In the genomic region with DNA sequence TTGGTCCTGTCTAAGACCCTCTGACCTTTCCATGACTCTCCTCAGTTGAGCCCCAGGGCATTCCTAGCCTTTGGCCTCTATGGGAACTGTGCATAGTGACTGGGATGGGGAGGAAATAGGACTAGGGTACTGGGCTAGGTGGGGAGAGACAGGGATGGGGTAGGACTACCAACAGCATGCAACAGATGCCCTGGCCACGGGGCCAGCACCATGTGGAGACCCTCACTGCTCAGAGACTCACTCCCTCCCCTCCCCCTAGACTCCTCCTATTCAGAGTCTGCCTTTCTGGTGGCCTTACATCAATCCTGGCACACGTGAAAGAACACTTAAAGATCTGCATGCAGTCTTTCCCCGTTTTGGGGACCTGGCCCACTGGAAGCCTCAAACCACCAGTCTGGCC, we compare ENCODE assay signal across 14 mouse cellular contexts. TPM values are rescaled to one million over a fixed set of nuclear protein-coding genes. Genes with fewer than 3 reads are reported as not detected.
DNase-seq lines count a peak whose midpoint lies in the region; ATAC-seq and TF ChIP-seq lines count a peak whose summit lies in the region.
"Had no signal": no experiment of that assay in that cellular context is flagged by ENCODE, and none has a peak within 500 bp of the region (broad histone marks: within the 10 kb centered on the region; RNA-seq: fewer than 3 reads in every experiment).

No protein-coding gene starts in this region.

- H3K36me3 ChIP-seq in forebrain, embryonic 11.5 days (ENCODE audit: control insufficient read depth, insufficient read depth, low read length) = no peaks in the 10 kb centered on the region
- H3K36me3 ChIP-seq in forebrain, postnatal 0 days (ENCODE audit: insufficient read depth) = peaks cover 71% of the 10 kb centered on the region
- no peaks in the 10 kb centered on the region for H3K36me3 ChIP-seq in kidney, embryonic 16.5 days (ENCODE audit: insufficient read depth, low read length)
- peaks cover 10% of the 10 kb centered on the region for H3K36me3 ChIP-seq in embryonic facial prominence, embryonic 10.5 days (replicated peaks)
- no peaks in the 10 kb centered on the region for H3K36me3 ChIP-seq in limb, embryonic 10.5 days
- H3K36me3 ChIP-seq: liver, embryonic 15.5 days had no signal

- H3K4me2 ChIP-seq in forebrain, embryonic 11.5 days (ENCODE audit: low read depth, low read length, severe bottlenecking) = no peak overlapping the region
- H3K4me2 ChIP-seq in forebrain, postnatal 0 days (ENCODE audit: low read depth) = no peak overlapping the region
- no peak overlapping the region; the same call in 1 of the 2 replicates for H3K4me2 ChIP-seq in kidney, embryonic 16.5 days (replicated peaks; ENCODE audit: low read depth, low read length)

- 0 out of 2 replicates have a peak overlapping the region, but pooled peaks have one; percentile 25 for H3K4me3 ChIP-seq in forebrain, embryonic 11.5 days (ENCODE audit: low read depth, low read length)
- H3K4me3 ChIP-seq in forebrain, postnatal 0 days (ENCODE audit: low read depth, low read length) = no peak overlapping the region
- H3K4me3 ChIP-seq in kidney, embryonic 16.5 days (ENCODE audit: low read length) = peak overlapping the region; percentile 49
- peak overlapping the region; percentile 54; the same call in 1 of the 2 replicates for H3K4me3 ChIP-seq in embryonic facial prominence, embryonic 10.5 days
- peak overlapping the region; percentile 50; the same call in 1 of the 2 replicates for H3K4me3 ChIP-seq in limb, embryonic 10.5 days
- H3K4me3 ChIP-seq: liver, embryonic 15.5 days had no signal

- H3K4me1 ChIP-seq in forebrain, embryonic 11.5 days (replicated peaks; ENCODE audit: control insufficient read depth, insufficient read depth, low read length) = peaks cover 6% of the 10 kb centered on the region
- no peaks in the 10 kb centered on the region for H3K4me1 ChIP-seq in forebrain, postnatal 0 days (ENCODE audit: insufficient read depth)
- H3K4me1 ChIP-seq in kidney, embryonic 16.5 days (ENCODE audit: insufficient read depth, low read length) = peaks cover 10% of the 10 kb centered on the region; the same call in 1 of the 2 replicates
- peaks cover 30% of the 10 kb centered on the region for H3K4me1 ChIP-seq in embryonic facial prominence, embryonic 10.5 days
- H3K4me1 ChIP-seq in limb, embryonic 10.5 days = peaks cover 17% of the 10 kb centered on the region
- H3K4me1 ChIP-seq: liver, embryonic 15.5 days had no signal

- no peak overlapping the region for H3K27ac ChIP-seq in forebrain, embryonic 11.5 days (ENCODE audit: low read depth, low read length)
- no peak overlapping the region for H3K27ac ChIP-seq in forebrain, postnatal 0 days (ENCODE audit: low read depth, low read length)
- H3K27ac ChIP-seq in kidney, embryonic 16.5 days (ENCODE audit: low read length) = no peak overlapping the region
- H3K27ac ChIP-seq in embryonic facial prominence, embryonic 10.5 days (replicated peaks) = no peak overlapping the region
- H3K27ac ChIP-seq in limb, embryonic 10.5 days = no peak overlapping the region
- H3K27ac ChIP-seq: liver, embryonic 15.5 days had no signal

- no peaks in the 10 kb centered on the region for H3K9me3 ChIP-seq in forebrain, embryonic 11.5 days (ENCODE audit: control insufficient read depth, low read length)
- no peaks in the 10 kb centered on the region for H3K9me3 ChIP-seq in forebrain, postnatal 0 days (ENCODE audit: low read length)
- H3K9me3 ChIP-seq in kidney, embryonic 16.5 days (ENCODE audit: low read length) = no peaks in the 10 kb centered on the region
- H3K9me3 ChIP-seq in embryonic facial prominence, embryonic 10.5 days = no peaks in the 10 kb centered on the region
- no peaks in the 10 kb centered on the region for H3K9me3 ChIP-seq in limb, embryonic 10.5 days (replicated peaks)
- H3K9me3 ChIP-seq: liver, embryonic 15.5 days had no signal

- no peak for ATAC-seq in forebrain, embryonic 11.5 days (replicated peaks; ENCODE audit: low FRiP score)
- ATAC-seq in forebrain, postnatal 0 days = no peak
- peak; percentile 41; the same call in 1 of the 2 replicates for ATAC-seq in kidney, embryonic 16.5 days (ENCODE audit: low FRiP score, low TSS enrichment)
- no peak for ATAC-seq in erythroblast, adult 5-6 weeks (replicated peaks; ENCODE audit: low FRiP score, poor library complexity, severe bottlenecking)
- ATAC-seq: Patski had no signal

- TF ChIP-seq CTCF in forebrain, postnatal 0 days (IDR thresholded peaks at IDR 0.05; ENCODE audit: low read depth) = no peak

- peaks cover 36% of the 10 kb centered on the region for H3K27me3 ChIP-seq in forebrain, embryonic 11.5 days (ENCODE audit: control insufficient read depth, insufficient read depth, low read length)
- H3K27me3 ChIP-seq in forebrain, postnatal 0 days (ENCODE audit: insufficient read depth, low read length) = no peaks in the 10 kb centered on the region; the same call in 1 of the 2 replicates
- H3K27me3 ChIP-seq in kidney, embryonic 16.5 days (ENCODE audit: insufficient read depth, low read length) = peaks cover 44% of the 10 kb centered on the region
- peaks cover 63% of the 10 kb centered on the region for H3K27me3 ChIP-seq in embryonic facial prominence, embryonic 10.5 days (replicated peaks; ENCODE audit: low read depth, poor library complexity, severe bottlenecking)
- peaks cover 81% of the 10 kb centered on the region for H3K27me3 ChIP-seq in limb, embryonic 10.5 days (ENCODE audit: low read depth, poor library complexity, severe bottlenecking)

- no peak for DNase-seq in forebrain, embryonic 11.5 days (ENCODE audit: low spot score)
- DNase-seq in forebrain, postnatal 0 days = no peak
- no peak for DNase-seq in kidney, adult 11 months
- DNase-seq in embryonic facial prominence, embryonic 10.5 days (ENCODE audit: low spot score) = no peak
- no peak for DNase-seq in limb, embryonic 10.5 days (ENCODE audit: low spot score)
- DNase-seq in embryo, embryonic 11 days = no peak
- DNase-seq: B cell, adult 2 months had no signal

- H3K9ac ChIP-seq in forebrain, embryonic 11.5 days (ENCODE audit: low read length) = no peak overlapping the region
- H3K9ac ChIP-seq in forebrain, postnatal 0 days = no peak overlapping the region
- H3K9ac ChIP-seq in kidney, embryonic 16.5 days (replicated peaks; ENCODE audit: low read length) = no peak overlapping the region; the same call in 1 of the 2 replicates
- H3K9ac ChIP-seq: liver, embryonic 15.5 days had no signal

- WGBS in forebrain, embryonic 11.5 days = 26% methylated on average over 3 of the region's 3 CpGs
- WGBS in forebrain, postnatal 0 days = 48% methylated on average over 3 of the region's 3 CpGs
- WGBS in kidney, embryonic 16.5 days = 25% methylated on average over 3 of the region's 3 CpGs
- WGBS in embryonic facial prominence, embryonic 10.5 days = 25% methylated on average over 3 of the region's 3 CpGs
- WGBS in limb, embryonic 10.5 days = 24% methylated on average over 3 of the region's 3 CpGs

RNA-seq across cellular contexts. Expression of a gene that starts 12.7 kb away (rescaled TPM):
- polyA plus RNA-seq in forebrain, embryonic 11.5 days (2014; fragmentation: Nextera tagmentation; extraction: Ambion mirVana) = 8.2 and 13.5 TPM in 2 replicates
- 213 and 219 TPM in 2 replicates for total RNA-seq in forebrain, postnatal 0 days (2014; rRNA removed)
- 37.1 and 39.0 TPM in 2 replicates for polyA plus RNA-seq in forebrain, postnatal 0 days (2015; fragmentation: Nextera tagmentation; extraction: Ambion mirVana)
- polyA plus RNA-seq in kidney, embryonic 16.5 days (2015; fragmentation: Nextera tagmentation; extraction: Ambion mirVana) = 0.06 and 0.09 TPM in 2 replicates
- 0.66 and 0.94 TPM in 2 replicates for polyA plus RNA-seq in embryonic facial prominence, embryonic 10.5 days (2016; fragmentation: Nextera tagmentation; extraction: Ambion mirVana)
- polyA plus RNA-seq in limb, embryonic 10.5 days (2016; fragmentation: Nextera tagmentation; extraction: Ambion mirVana) = 0.24 and 0.54 TPM in 2 replicates
- total RNA-seq in erythroblast, adult 5-6 weeks (2015; ENCODE audit: low replicate concordance) = not detected in 2 replicates
- total RNA-seq in erythroblast, adult 5-6 weeks (2017; ENCODE audit: low replicate concordance) = not detected in 2 replicates
- total RNA-seq: hematopoietic stem cell, adult 5-6 weeks had no signal

RNA-seq across cellular contexts. Expression of a gene that starts 29.5 kb away (rescaled TPM):
- polyA plus RNA-seq in forebrain, embryonic 11.5 days (2014; fragmentation: Nextera tagmentation; extraction: Ambion mirVana) = 1.3 and 2.6 TPM in 2 replicates
- total RNA-seq in forebrain, postnatal 0 days (2014; rRNA removed) = 32.7 and 38.1 TPM in 2 replicates
- polyA plus RNA-seq in forebrain, postnatal 0 days (2015; fragmentation: Nextera tagmentation; extraction: Ambion mirVana) = 122 and 137 TPM in 2 replicates
- not detected in 2 replicates for polyA plus RNA-seq in kidney, embryonic 16.5 days (2015; fragmentation: Nextera tagmentation; extraction: Ambion mirVana)
- polyA plus RNA-seq in embryonic facial prominence, embryonic 10.5 days (2016; fragmentation: Nextera tagmentation; extraction: Ambion mirVana) = 0.79 and 1.3 TPM in 2 replicates
- not detected in 2 replicates for polyA plus RNA-seq in limb, embryonic 10.5 days (2016; fragmentation: Nextera tagmentation; extraction: Ambion mirVana)
- not detected in 2 replicates for total RNA-seq in erythroblast, adult 5-6 weeks (2015; ENCODE audit: low replicate concordance)
- not detected in 2 replicates for total RNA-seq in erythroblast, adult 5-6 weeks (2017; ENCODE audit: low replicate concordance)
- total RNA-seq: hematopoietic stem cell, adult 5-6 weeks had no signal
- polyA plus RNA-seq: liver, embryonic 15.5 days; Patski had no signal

RNA-seq across cellular contexts. Expression of a gene that starts 35.7 kb away (rescaled TPM):
- not detected in 2 replicates for polyA plus RNA-seq in forebrain, embryonic 11.5 days (2014; fragmentation: Nextera tagmentation; extraction: Ambion mirVana)
- total RNA-seq in forebrain, postnatal 0 days (2014; rRNA removed) = 0.76 and 0.85 TPM in 2 replicates
- 0.24 and 0.53 TPM in 2 replicates for polyA plus RNA-seq in forebrain, postnatal 0 days (2015; fragmentation: Nextera tagmentation; extraction: Ambion mirVana)
- 8.6 TPM in 2 replicates for polyA plus RNA-seq in kidney, embryonic 16.5 days (2015; fragmentation: Nextera tagmentation; extraction: Ambion mirVana)
- polyA plus RNA-seq in embryonic facial prominence, embryonic 10.5 days (2016; fragmentation: Nextera tagmentation; extraction: Ambion mirVana) = 0.05 and 0.15 TPM in 2 replicates
- 0.04 TPM in 1 of 2 replicates, not detected in the other for polyA plus RNA-seq in limb, embryonic 10.5 days (2016; fragmentation: Nextera tagmentation; extraction: Ambion mirVana)
- not detected in 2 replicates for total RNA-seq in erythroblast, adult 5-6 weeks (2015; ENCODE audit: low replicate concordance)
- total RNA-seq in erythroblast, adult 5-6 weeks (2017; ENCODE audit: low replicate concordance) = not detected in 2 replicates
- total RNA-seq: hematopoietic stem cell, adult 5-6 weeks had no signal
- polyA plus RNA-seq: Patski had no signal

RNA-seq across cellular contexts. Expression of a gene that starts 43.2 kb away (rescaled TPM):
- 124 and 126 TPM in 2 replicates for polyA plus RNA-seq in forebrain, embryonic 11.5 days (2014; fragmentation: Nextera tagmentation; extraction: Ambion mirVana)
- 48.5 and 56.3 TPM in 2 replicates for total RNA-seq in forebrain, postnatal 0 days (2014; rRNA removed)
- 42.0 and 50.8 TPM in 2 replicates for polyA plus RNA-seq in forebrain, postnatal 0 days (2015; fragmentation: Nextera tagmentation; extraction: Ambion mirVana)
- 71.3 and 77.5 TPM in 2 replicates for polyA plus RNA-seq in kidney, embryonic 16.5 days (2015; fragmentation: Nextera tagmentation; extraction: Ambion mirVana)
- 87.6 and 105 TPM in 2 replicates for polyA plus RNA-seq in embryonic facial prominence, embryonic 10.5 days (2016; fragmentation: Nextera tagmentation; extraction: Ambion mirVana)
- 104 and 135 TPM in 2 replicates for polyA plus RNA-seq in limb, embryonic 10.5 days (2016; fragmentation: Nextera tagmentation; extraction: Ambion mirVana)
- total RNA-seq in erythroblast, adult 5-6 weeks (2015; ENCODE audit: low replicate concordance) = 31.3 and 33.0 TPM in 2 replicates
- total RNA-seq in erythroblast, adult 5-6 weeks (2017; ENCODE audit: low replicate concordance) = 9.9 and 30.5 TPM in 2 replicates

RNA-seq across cellular contexts. Expression of a gene that starts 46.9 kb away (rescaled TPM):
- not detected in 2 replicates for polyA plus RNA-seq in forebrain, embryonic 11.5 days (2014; fragmentation: Nextera tagmentation; extraction: Ambion mirVana)
- total RNA-seq in forebrain, postnatal 0 days (2014; rRNA removed) = not detected in 2 replicates
- polyA plus RNA-seq in forebrain, postnatal 0 days (2015; fragmentation: Nextera tagmentation; extraction: Ambion mirVana) = not detected in 2 replicates
- polyA plus RNA-seq in kidney, embryonic 16.5 days (2015; fragmentation: Nextera tagmentation; extraction: Ambion mirVana) = not detected in 2 replicates
- not detected in 2 replicates for polyA plus RNA-seq in embryonic facial prominence, embryonic 10.5 days (2016; fragmentation: Nextera tagmentation; extraction: Ambion mirVana)
- polyA plus RNA-seq in limb, embryonic 10.5 days (2016; fragmentation: Nextera tagmentation; extraction: Ambion mirVana) = not detected in 2 replicates
- total RNA-seq in erythroblast, adult 5-6 weeks (2015; ENCODE audit: low replicate concordance) = not detected in 2 replicates
- not detected in 2 replicates for total RNA-seq in erythroblast, adult 5-6 weeks (2017; ENCODE audit: low replicate concordance)
- total RNA-seq: hematopoietic stem cell, adult 5-6 weeks; layer of hippocampus, postnatal 10 days had no signal
- polyA plus RNA-seq: frontal cortex, adult 2 months; liver, embryonic 15.5 days; Patski had no signal

Comparison
In these comparisons a context has a peak if more than half of its experiments do, and no peak if none do; other contexts are left out.
1. RNA of a gene that starts 29.5 kb away (polyA plus RNA-seq): 122 to 137 TPM in forebrain, postnatal 0 days; 1.3 to 2.6 TPM in forebrain, embryonic 11.5 days, 0.79 to 1.3 TPM in embryonic facial prominence, embryonic 10.5 days, not detected in kidney, embryonic 16.5 days and not detected in limb, embryonic 10.5 days; every median in the first group is over 10 times any median in the second.